Mouse (Mus musculus) megakaryocyte, embryonic 14.5 days (primary cell): ENCODE results near the gene Apeh.

Experiments
- FLI1 ChIP-seq: IDR thresholded peaks from 2 replicates; pipeline ENCODE4 v1.6.1; 2012; ENCODE audit warnings: low read length, inconsistent platforms, mixed read lengths
- GATA1 ChIP-seq: IDR thresholded peaks from 3 replicates; pipeline ENCODE4 v1.6.1; 2012; ENCODE audit warnings: mixed read lengths, low read length, inconsistent platforms, borderline replicate concordance

DNA sequence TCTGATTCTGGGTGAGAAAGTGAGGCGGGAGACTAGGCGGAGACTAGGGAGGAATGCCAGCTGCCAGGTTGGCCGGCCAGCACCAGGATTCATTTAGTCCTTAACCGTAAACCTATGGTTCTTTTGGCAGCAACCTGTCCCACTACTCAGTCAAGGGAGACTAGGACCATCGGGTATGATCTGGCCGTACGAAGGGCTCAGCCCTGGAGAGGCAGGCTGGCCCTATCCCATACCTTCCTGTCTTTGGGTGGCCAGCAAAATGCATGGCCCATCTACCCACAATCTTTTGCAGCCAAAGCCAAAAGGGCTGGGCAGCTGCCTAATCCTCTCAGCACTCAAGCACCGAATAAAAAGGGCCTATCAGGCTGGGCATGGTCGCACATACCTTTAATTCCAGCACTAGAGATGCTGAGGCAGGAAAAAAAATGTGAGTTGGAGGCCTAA lies 21.9 kb downstream of the Apeh start:
- no peak for TF ChIP-seq GATA1
- TF ChIP-seq FLI1: no peak
